8 mouse cellular contexts compared by ENCODE assay signal in genomic region chr11:94880896-94881840, GRCm38 (mm10). TPM values are rescaled to one million over a fixed set of nuclear protein-coding genes. Genes with fewer than 3 reads are reported as not detected.
DNase-seq lines count a peak whose midpoint lies in the region; ATAC-seq and TF ChIP-seq lines count a peak whose summit lies in the region.

No protein-coding gene starts in this region.

- 5% methylated on average over 27 of the region's 27 CpGs for WGBS in forebrain, embryonic 14.5 days
- 2% methylated on average over 27 of the region's 27 CpGs for WGBS in limb, embryonic 12.5 days
- 5% methylated on average over 27 of the region's 27 CpGs for WGBS in stomach, embryonic 16.5 days

- 0 out of 2 replicates have a peak, but pooled peaks cover 1% of the 10 kb centered on the region for H3K27me3 ChIP-seq in ES-Bruce4 (ENCODE audit: control insufficient read depth, insufficient read depth, low read length, poor library complexity, severe bottlenecking)
- H3K27me3 ChIP-seq in forebrain, embryonic 14.5 days (replicated peaks; ENCODE audit: control insufficient read depth, insufficient read depth, low read length) = peaks cover 31% of the 10 kb centered on the region
- 0 out of 2 replicates have a peak, but pooled peaks cover 6% of the 10 kb centered on the region for H3K27me3 ChIP-seq in limb, embryonic 12.5 days
- peaks cover 8% of the 10 kb centered on the region for H3K27me3 ChIP-seq in stomach, embryonic 16.5 days (ENCODE audit: control insufficient read depth, insufficient read depth, low read length)

- no peak for TF ChIP-seq EP300 in ES-Bruce4 (IDR thresholded peaks at IDR 0.05; ENCODE audit: insufficient read depth, low read depth, low read length)

- 0 out of 2 replicates have a peak overlapping the region, but pooled peaks have one; percentile 10 for H3K4me3 ChIP-seq in ES-Bruce4 (ENCODE audit: low read depth, low read length)
- H3K4me3 ChIP-seq in forebrain, embryonic 14.5 days (ENCODE audit: low read depth, low read length) = peak overlapping the region; percentile 16
- H3K4me3 ChIP-seq in limb, embryonic 12.5 days (replicated peaks) = peak overlapping the region; percentile 1; the same call in 1 of the 2 replicates
- H3K4me3 ChIP-seq in stomach, embryonic 16.5 days (replicated peaks; ENCODE audit: low read length) = peak overlapping the region; percentile 29

- TF ChIP-seq POLR2A in ES-Bruce4 (IDR thresholded peaks at IDR 0.05; ENCODE audit: insufficient read depth, low read length) = no peak

- ATAC-seq in forebrain, embryonic 14.5 days = no peak
- peak; percentile 37; the same call in 1 of the 2 replicates for ATAC-seq in limb, embryonic 12.5 days (ENCODE audit: insufficient number of reproducible peaks, insufficient read depth, low FRiP score, low TSS enrichment, low read depth)
- no peak for ATAC-seq in stomach, embryonic 16.5 days (ENCODE audit: insufficient read depth, low FRiP score)

- H3K36me3 ChIP-seq in ES-Bruce4 (ENCODE audit: control insufficient read depth, insufficient read depth, low read length, poor library complexity, severe bottlenecking) = no peaks in the 10 kb centered on the region
- H3K36me3 ChIP-seq in forebrain, embryonic 14.5 days (ENCODE audit: control insufficient read depth, insufficient read depth, low read length) = no peaks in the 10 kb centered on the region
- H3K36me3 ChIP-seq in limb, embryonic 12.5 days = no peaks in the 10 kb centered on the region
- no peaks in the 10 kb centered on the region for H3K36me3 ChIP-seq in stomach, embryonic 16.5 days (ENCODE audit: control insufficient read depth, insufficient read depth, low read length)

- H3K4me1 ChIP-seq in ES-Bruce4 (ENCODE audit: control insufficient read depth, insufficient read depth, low read length) = no peaks in the 10 kb centered on the region
- no peaks in the 10 kb centered on the region for H3K4me1 ChIP-seq in forebrain, embryonic 14.5 days (ENCODE audit: control insufficient read depth, insufficient read depth, low read length)
- peaks cover 64% of the 10 kb centered on the region for H3K4me1 ChIP-seq in limb, embryonic 12.5 days (replicated peaks)
- peaks cover 18% of the 10 kb centered on the region for H3K4me1 ChIP-seq in stomach, embryonic 16.5 days (ENCODE audit: control insufficient read depth, insufficient read depth, low read length)

- 0 out of 2 replicates have a peak overlapping the region, but pooled peaks have one; percentile 33 for H3K9ac ChIP-seq in ES-Bruce4 (ENCODE audit: low read depth, poor library complexity, severe bottlenecking)
- H3K9ac ChIP-seq in forebrain, embryonic 14.5 days (ENCODE audit: low read length) = peak overlapping the region; percentile 46
- H3K9ac ChIP-seq in limb, embryonic 12.5 days (replicated peaks) = peak overlapping the region; percentile 51
- H3K9ac ChIP-seq in stomach, embryonic 16.5 days (ENCODE audit: low read length) = peak overlapping the region; percentile 70

- H3K4me2 ChIP-seq in forebrain, embryonic 14.5 days (ENCODE audit: low read length) = peak overlapping the region; percentile 42
- H3K4me2 ChIP-seq in limb, embryonic 12.5 days = peak overlapping the region; percentile 51
- H3K4me2 ChIP-seq in stomach, embryonic 16.5 days (ENCODE audit: low read depth, low read length) = peak overlapping the region; percentile 51

- DNase-seq in heart, adult 11 months = peak; percentile 86
- DNase-seq in heart, adult 9 months (ENCODE audit: low spot score in 2 of 2) = no peak
- peak; percentile 34 for DNase-seq in forebrain, embryonic 14.5 days (ENCODE audit: low spot score)
- no peak for DNase-seq in layer of hippocampus, postnatal 36 days
- DNase-seq in adrenal gland, adult 8-10 months = no peak

- no peak overlapping the region for H3K27ac ChIP-seq in ES-Bruce4 (ENCODE audit: insufficient read depth, low read length)
- H3K27ac ChIP-seq in forebrain, embryonic 14.5 days (ENCODE audit: low read depth, low read length) = no peak overlapping the region
- H3K27ac ChIP-seq in limb, embryonic 12.5 days = peak overlapping the region; percentile 99
- H3K27ac ChIP-seq in stomach, embryonic 16.5 days (ENCODE audit: low read length) = peak overlapping the region; percentile 99

- TF ChIP-seq CTCF in ES-Bruce4 (IDR thresholded peaks at IDR 0.05; ENCODE audit: low read depth, low read length) = no peak

- H3K9me3 ChIP-seq in ES-Bruce4 (replicated peaks; ENCODE audit: control insufficient read depth, insufficient read depth, low read length, poor library complexity, severe bottlenecking) = no peaks in the 10 kb centered on the region
- no peaks in the 10 kb centered on the region for H3K9me3 ChIP-seq in forebrain, embryonic 14.5 days (replicated peaks; ENCODE audit: control insufficient read depth, low read length)
- no peaks in the 10 kb centered on the region for H3K9me3 ChIP-seq in limb, embryonic 12.5 days
- H3K9me3 ChIP-seq in stomach, embryonic 16.5 days (replicated peaks; ENCODE audit: control insufficient read depth, low read length) = no peaks in the 10 kb centered on the region

RNA-seq across cellular contexts. Expression of gene Col1a1, which starts 54.9 kb away (rescaled TPM):
- polyA plus RNA-seq in ES-Bruce4 (2011; ENCODE audit: insufficient read depth, insufficient read length, low read depth, missing spikeins) = 17.1 and 18.1 TPM in 2 replicates
- 20.6 and 41.7 TPM in 2 replicates for polyA plus RNA-seq in forebrain, embryonic 14.5 days (2014; fragmentation: Nextera tagmentation; extraction: Ambion mirVana)
- polyA plus RNA-seq in limb, embryonic 12.5 days (2016; fragmentation: Nextera tagmentation; extraction: Ambion mirVana) = 290 and 351 TPM in 2 replicates
- polyA plus RNA-seq in stomach, embryonic 16.5 days (2015; fragmentation: Nextera tagmentation; extraction: Ambion mirVana) = 2,066 and 2,076 TPM in 2 replicates
- 10 to 100 TPM; 12.0 to 18.6 TPM for total RNA-seq in layer of hippocampus, postnatal 36 days (2021)
- total RNA-seq in adrenal gland, adult 8-10 months (2022) = 10 to 100 TPM; 25.9 to 57.5 (median 32.5) TPM

Comparison
In these comparisons a context has a peak if more than half of its experiments do, and no peak if none do; other contexts are left out.
1. DNase-seq: peak in heart, adult 11 months (single experiment) and forebrain, embryonic 14.5 days (single experiment); none in heart, adult 9 months (0 of 2), layer of hippocampus, postnatal 36 days (0 of 2) and adrenal gland, adult 8-10 months (single experiment).
2. H3K27ac ChIP-seq: peak in limb, embryonic 12.5 days (single experiment) and stomach, embryonic 16.5 days (single experiment); none in ES-Bruce4 (single experiment) and forebrain, embryonic 14.5 days (single experiment).
3. Peak in every context shown above with its lines, with median percentiles within 50 percentile points of each other: H3K4me3 ChIP-seq, H3K9ac ChIP-seq and H3K4me2 ChIP-seq.